Mouse (Mus musculus): Measurements from ENCODE around the gene Gm10271.

Gm10271 gene

DNA sequence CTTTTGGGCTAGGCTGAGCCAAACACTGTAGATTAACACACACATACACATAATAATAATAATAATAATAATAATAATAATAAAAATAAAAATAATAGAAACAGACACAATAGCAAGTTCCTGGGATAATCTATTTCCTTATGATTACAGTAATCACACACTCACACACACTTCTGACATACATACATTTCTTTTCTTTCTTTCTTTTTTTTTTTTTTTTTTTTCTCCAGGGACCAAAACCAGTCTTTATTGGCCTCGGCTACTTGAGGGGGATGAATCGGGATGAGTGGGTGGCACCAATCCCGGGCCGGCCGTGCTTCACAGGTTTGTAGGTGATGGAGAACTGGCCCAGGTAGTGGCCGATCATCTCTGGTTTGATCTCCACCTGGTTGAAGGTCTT lies at the start of gene Gm10271:
Gm10271 (minus strand) TSS at position 101 of the 400 bp plus-strand sequence.
- DNase-seq (ENCODE audit: low spot score): no peak

DNA sequence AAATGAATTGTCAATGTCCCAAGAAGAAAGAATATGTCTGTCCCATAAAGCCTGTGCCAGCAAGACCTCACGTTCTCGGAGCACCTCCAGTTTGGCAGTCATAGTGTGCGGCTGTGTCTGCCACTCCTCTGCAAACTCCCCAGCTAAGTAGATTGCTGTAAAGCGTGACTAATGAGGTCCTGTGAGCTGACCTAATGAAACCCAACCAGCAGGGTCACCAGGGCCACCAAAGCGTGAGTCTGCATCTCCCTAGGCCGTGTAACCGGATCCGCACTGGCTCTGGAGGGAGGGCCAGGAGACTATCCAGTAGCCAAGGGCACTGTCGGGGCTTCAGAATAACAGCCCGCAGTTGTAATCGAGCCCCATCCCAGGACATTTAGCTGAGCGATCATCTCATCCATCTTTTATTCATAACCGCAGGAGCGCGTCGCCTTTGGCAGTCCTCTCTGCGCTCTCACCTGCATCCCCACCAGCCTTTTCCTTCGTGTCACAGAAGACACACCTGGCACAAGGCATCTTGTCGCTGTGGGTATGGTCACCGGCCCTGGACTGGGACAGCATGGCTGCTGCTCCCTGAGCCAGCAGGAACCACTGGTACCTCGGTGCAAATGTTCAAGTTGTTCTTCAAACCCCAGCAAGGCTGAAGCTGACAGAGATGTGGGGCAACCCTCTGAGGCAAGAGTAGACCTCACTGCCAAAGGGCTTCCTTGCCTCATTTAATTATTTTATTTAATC lies 48.8 kb upstream of the Gm10271 start:
- DNase-seq (ENCODE audit: low spot score): no peak

DNA sequence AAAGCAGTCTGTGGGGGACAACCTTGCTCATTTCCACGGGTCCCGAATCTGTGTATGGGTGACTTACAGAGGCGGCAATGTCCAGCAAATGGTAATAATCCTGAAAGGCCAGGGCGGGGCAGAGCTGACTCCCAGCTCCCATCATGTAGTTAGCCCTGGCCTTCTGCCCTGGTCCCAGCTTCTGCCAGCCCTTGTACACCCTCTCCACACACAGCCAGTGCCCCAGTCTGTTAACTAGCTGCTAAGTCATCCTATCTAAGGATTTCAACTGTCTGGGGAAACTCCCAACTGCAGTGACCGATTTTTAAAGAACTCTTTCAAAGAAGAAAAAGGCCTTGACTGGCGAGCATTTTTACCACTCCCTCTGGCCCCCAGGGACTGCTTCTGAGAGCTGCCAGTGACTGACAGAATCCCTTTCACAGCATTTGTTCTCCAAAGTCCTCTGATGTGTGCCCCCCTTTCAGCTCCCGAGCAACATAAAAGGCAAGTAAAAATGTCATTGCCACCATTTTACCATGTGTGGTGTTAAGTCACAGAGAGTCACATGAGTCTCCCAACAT lies 46.0 kb upstream of the Gm10271 start:
- no peak for DNase-seq (ENCODE audit: low spot score)

DNA sequence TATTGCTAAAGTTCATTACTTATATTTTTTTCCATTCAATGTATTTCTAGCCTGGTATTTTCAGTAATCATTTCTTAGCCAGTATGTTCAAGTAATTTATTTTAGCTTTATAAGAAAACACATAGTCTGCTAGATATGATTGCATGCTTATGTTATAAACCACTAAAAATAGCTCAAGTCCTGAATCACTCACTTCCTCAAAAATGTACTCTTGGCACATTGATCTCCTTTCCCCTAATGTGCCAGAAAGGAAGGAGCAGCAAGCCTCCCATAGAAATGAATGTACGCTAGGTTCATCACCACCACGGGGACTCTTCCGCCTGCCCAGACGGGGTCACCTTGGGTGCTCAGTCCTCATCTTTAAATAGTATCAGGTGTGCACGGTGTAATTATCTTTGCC lies 42.2 kb upstream of the Gm10271 start:
- DNase-seq (ENCODE audit: low spot score): no peak

DNA sequence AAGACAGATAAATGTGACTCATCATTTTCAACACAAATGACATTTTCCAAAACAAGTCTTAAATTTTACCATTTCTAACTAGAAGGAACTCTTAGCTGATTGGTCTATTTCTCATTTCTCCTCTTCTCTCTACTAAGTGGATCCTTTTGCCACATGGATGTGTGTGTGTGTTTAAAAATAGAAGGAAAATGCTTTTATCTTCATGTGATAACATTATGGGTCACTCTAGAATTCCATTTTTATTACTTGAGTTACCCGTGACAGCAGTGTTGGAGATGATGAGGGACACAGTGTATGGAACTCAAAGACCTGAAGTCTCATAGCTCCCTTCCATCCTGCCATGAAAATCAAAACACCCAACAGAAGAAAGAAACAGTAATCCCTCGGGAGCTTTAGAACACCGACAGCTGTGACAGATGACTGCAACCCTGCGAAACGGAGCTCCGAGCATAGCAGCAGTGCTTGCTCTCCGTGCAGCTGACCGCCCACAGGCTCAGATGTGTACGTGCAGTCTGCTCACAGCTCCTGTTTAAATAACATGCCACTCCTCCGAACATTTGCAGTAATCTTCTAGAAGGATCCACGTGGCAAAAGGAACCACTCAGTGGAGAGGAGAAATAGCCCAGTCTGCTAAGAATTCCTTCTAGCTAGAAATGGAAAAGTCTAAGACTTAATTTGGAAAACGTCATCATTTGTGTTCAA lies 41.4 kb upstream of the Gm10271 start:
- DNase-seq (ENCODE audit: low spot score): no peak

DNA sequence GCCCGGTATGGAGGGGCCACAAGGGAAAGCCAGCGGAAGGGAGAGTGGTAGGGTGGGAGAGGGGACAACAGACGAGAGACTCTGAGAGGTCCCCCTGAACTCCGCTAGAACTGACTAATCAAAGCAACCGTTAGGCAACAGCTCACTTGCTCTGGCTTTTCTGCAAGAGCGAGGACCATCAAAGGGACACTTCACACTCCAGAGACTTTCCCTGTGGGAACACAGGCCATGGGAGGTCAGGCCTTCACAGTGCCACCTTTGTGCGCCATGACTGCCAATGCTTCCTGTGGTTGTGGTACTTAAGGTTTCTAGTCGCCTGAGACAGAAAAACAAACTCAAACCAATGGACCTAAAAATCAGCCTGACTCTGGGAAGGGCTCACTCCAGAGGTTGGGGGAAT lies 38.6 kb upstream of the Gm10271 start:
- DNase-seq (ENCODE audit: low spot score): no peak

DNA sequence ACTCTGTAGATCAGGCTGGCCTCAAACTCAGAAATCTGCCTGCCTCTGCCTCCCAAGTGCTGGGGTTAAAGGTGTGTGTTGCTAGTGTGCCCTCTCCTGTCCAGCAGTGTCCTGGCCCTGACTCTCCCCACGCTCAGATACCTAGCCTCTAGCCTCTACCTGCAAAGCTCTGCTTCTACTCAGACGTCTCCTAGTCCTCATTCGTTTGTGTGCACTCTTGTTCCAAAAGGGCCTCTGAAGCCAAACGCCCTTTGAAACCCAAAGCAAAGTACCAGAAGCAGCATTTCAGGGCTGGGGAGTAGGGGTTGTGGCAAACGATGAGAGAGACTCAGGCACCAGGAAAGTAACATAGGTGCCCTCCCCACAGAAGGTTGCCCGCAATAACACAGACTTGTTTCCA lies 37.3 kb upstream of the Gm10271 start:
- no peak for DNase-seq (ENCODE audit: low spot score)

DNA sequence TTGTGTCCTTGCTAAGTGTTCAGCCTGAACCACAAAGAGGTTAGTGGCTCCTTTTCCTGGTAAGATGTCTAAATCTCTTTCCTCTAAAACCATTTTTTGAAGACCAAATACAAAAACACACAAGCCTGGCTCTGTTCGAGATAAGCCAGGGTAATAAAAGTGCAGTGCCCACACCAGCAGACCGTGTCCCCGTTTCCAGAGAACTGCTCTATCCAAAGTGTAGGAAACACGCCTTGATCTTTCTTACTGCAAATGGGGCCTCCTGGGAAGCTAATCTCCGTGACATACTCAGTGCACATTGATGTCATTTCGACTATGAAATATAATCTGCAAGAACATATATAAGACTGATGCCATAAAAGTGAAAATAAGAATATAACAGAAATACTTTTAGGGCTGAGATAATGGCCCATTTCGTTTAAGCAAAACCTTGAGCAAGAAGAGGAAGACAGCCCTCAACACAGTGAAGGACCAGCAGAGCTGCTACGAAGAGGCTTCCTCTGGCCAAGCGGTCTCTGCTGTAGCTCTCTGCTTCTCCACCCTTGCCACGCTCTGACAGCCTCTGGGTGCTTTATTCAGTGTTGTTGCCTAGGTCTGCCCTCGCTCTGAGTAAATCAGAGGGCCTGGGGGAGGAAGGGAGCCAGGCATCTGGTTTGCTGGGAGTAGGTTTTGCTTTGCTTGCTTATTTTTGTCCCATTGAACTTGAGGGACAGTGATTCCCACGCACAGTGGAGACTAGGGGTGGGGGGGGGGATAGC lies 33.5 kb upstream of the Gm10271 start:
- DNase-seq (ENCODE audit: low spot score): no peak

DNA sequence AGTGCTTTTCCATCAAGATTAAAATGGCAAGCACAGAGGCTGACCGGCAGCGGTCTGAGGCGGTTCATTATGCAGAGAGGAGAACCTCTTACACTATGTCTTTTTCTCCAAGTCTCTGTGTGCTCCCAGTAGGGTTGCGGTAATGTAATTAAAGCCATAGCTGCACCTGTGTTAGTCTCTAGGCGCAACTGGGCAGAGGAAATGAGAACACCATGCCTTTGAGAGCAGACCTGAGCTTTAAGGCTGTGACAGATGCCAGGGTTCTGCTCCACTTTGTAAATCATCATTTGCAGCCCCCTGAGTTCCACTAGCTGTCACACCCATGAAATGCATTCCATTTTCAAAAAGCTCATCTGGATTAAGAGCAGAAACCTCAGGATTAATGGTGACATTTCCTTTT lies 32.3 kb upstream of the Gm10271 start:
- no peak for DNase-seq (ENCODE audit: low spot score)

DNA sequence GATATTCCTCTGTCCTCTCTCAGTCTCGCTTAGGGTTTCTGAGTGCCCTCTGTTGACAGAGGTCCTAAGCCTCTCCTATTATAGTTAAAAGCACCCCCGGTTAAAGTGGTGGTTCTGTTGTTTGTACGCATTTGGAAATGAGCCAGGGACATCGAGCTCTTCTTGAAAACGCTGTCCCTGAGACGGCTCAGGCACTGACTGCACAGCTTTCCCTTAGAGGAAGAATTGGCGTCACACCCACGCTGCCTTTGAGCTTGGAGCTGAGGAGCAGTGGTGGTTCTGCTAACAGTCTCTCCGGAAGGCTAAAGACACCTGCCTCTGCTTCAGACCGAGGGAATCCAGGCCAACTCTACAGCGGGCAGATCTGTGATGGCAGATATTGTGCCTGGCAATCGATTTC lies 28.6 kb upstream of the Gm10271 start:
- DNase-seq (ENCODE audit: low spot score): no peak

DNA sequence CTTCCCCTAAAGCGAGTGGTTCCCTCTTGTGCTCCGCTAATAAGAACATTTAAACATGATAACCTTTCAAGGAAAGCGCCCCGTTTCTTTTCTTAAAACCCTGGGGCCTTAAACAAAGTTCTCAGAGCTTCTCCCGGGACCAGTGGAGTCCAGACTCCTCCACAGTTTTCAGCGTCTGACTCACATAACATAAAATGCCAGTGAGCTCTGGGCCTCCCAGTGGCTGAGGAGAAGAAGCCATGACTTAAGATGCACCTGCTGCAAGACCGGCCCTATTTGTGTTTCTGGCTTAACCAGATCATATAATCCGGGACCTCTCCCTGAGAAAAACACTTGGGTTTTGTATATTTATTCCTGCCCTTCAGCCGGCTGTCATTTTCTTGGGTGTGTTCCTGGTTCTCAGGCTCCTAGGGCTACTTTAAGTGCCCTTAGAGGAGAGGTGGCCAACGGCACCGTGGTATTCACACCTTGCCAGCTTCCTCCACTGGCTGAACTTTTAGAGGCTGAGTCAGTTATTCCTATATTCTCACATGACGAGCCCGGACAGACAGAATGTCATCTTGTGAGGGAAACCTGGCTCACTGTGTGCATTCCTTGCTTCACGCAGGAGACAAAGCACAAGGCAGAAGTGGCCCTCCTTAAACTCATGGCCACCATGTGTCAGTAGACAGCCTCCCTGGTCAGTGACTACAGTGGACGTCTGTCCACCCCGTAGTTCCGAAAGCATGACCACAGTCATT lies 26.5 kb upstream of the Gm10271 start:
- DNase-seq (ENCODE audit: low spot score): no peak

DNA sequence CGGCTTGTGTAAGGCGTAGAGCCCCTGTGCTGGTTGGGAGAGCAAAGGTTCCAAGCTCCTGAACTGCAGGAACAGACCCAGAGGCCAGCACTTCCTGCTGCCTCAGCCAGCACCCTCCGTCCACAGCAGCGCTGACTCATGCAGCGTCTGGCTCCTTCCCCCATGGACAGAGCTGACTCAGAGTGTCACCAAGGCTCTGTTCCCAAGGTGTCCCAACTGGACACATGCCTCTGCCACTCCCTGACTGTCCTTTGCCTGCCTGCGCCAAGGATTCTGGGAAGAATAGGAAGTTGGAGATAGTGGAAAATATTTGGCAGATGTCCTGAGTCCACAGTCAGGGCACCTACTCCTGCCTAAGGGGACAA lies 23.8 kb upstream of the Gm10271 start:
- peak; percentile 52 for DNase-seq (ENCODE audit: low spot score)

DNA sequence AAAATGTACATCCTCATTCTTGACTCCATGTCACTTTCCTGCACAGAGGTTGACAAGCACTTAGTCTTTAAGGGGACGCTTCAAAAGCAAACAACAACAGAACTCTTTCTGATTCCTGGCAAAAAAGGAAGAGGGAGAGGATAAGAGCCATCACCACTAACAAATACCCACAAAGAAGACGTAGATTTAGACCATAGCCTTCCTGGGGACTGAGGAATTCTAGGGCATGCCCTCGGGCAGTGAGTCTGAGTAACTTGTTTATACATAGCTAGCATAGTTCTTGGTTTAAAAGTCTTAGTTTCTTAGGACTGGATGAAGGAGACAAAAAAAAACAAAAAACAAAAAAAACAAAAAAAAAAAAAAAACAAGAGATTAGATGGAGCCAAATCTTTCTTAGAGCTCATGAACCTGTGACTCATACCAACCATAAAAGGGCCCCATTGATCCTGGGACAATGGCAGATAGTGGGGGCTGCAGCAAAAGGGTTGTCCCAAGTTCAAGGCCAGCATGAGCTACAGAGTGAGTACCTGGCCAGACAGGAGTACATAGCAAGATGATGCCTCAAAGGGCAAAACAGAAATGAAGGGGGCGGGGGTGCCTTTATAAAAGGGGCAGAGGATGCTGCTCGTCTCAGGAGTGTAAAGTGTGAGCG lies 23.3 kb upstream of the Gm10271 start:
- no peak for DNase-seq (ENCODE audit: low spot score)

DNA sequence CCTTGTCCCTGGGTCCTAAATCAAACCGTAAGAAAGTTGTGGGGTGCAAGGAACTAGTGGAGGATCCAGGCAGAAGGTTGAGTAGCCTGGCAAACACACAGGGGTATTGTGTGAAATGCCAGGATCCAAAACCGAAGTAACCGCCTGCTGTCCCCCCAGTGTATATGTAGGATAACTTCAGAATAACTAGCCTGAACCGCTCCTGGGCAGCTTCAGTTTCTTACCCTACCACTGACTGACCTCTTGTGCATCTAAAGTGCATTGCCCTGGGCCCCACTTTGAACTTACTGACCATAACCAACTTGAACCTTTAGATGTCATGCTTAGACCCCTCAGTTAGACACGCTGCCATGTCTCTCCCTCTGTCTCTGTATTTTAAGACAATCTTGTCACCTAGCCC lies 22.8 kb upstream of the Gm10271 start:
- no peak for DNase-seq (ENCODE audit: low spot score)

DNA sequence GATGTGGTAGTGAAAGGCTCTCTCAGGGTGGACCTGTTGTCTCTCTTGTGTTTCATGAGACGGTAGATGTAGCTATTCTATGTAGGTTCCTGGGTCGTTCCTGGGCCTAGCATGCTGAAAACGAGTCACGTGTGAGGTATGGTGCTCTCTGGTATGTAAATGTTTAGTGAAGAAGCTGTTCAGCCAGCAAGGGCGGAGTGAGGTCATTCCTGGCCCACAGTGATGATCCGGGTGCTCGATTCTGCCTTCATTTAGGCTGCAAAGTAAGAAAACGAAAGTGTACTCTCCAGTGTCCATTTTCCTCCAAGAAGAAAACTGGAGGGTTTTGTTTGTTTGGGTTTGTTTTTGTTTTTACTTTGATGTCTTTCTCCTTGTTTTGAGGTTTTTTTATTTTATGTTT lies 21.6 kb upstream of the Gm10271 start:
- DNase-seq (ENCODE audit: low spot score): no peak

DNA sequence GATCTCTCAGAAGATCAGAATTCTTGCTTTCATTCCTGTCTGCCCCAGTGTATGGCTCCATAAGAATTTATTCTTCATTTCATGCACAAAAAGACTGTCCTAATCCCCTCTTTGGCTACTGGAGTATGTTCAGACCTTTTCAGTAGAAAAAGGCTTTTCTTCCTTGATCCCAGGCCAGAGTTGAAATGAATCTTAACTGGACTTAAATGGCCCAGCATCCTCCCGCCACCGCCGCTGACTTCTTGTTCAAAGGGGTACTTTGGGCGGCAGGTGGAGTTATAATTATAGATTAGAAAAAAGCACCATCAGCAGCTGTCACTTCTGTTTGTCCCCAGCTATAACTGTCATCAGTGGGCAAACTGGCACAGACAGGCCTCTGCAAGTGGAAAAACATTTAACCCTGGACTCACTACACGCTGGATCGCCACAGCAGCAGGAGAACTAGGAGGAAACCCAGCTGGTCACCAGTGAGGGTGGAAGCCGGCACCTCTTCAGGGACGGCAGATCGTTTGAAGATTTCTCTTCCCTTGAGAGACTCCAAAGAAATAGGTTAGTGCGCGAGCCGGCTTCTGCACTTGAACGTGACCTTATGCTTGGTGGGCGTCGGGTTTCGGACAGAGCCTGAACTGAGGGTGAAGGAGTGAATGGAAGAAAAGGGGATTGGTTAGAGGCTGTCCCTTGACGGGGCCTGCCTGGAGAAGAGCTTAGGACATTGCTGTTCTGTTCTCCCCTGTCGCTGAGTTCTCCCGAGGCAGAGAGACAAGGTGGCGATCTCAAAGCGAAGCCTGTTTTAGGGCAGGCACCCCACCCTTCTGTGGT lies 14.1 kb upstream of the Gm10271 start, which contains the start of gene Best3:
Best3 (plus strand) TSS at position 51 of the 819 bp plus-strand sequence.
- DNase-seq (ENCODE audit: low spot score): no peak

DNA sequence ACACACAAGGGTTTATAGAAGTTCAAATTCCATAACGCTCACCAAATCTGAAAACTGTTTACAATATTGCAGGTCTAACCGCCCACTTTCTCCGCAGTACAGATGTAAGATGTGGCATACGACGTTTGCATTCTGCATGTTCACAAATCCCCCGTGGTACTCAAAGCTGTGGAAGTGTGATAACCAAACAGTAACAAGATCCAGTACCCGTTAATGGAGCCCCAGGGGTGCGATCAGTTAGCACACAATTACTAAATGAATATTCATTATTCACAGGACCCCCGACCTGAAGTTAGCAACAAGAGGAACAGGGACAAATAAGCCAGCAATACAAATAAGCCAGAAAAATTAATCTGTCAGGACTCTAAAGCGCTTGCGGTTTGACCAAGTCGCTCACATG lies 12.4 kb upstream of the Gm10271 start:
- no peak for DNase-seq (ENCODE audit: low spot score)

DNA sequence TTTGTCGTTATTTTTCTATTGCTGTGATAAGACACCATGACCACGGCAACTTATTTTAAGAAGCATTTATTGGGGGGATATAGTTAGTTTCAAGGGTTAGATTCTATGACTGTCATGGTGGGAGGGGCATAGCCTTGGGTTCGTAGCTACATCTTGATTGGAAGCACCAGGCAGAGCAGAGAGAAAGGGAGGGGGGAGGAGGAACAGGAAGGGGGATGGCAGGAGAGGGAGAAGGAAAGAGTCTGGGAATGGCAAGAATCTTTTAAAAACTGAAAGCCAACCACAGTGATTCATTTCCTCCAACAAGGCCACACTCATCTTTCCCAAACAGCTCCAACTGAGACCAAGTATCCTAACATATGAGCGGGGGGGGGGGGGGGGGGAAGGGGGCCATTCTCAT lies 10.1 kb upstream of the Gm10271 start:
- DNase-seq (ENCODE audit: low spot score): no peak

DNA sequence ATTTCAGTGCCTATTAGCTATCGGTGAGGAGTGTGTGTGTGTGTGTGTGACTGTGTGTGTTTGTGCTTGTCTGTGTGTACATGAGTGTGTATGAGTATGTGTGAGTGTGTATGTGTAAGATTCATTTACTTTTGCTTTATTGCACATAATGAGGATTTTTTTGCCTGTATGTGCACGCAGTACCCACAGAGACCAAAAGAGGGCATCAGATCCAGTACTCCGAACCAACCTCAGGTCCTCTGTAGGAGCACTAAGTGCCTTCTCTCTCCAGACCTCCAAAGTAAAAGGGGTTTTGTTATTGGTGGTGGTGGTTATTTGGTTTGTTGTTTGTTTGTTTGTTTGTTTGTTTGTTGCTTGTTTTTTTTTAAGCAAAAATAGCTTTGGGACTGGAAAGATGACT lies 8.5 kb upstream of the Gm10271 start:
- peak; percentile 67 for DNase-seq (ENCODE audit: low spot score)

DNA sequence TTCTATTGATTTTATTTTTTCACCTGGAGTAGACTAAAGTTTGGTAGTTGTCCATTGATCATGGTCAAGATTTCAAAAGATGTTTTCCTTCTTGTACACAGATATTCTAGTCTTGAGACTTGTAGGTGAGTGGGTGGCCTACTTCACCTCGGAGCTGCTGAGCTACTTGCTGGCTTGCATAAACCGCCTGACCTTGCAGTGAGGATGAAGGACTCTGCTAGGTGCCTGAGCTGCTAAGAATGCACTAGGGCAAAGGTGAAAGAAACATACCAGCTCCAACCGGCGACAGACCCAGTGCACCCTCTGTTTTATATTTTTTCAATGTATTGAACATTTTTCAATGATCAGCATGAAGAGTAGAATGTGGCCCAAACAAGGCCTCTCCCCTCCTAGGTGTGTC lies 7.9 kb upstream of the Gm10271 start:
- no peak for DNase-seq (ENCODE audit: low spot score)

DNA sequence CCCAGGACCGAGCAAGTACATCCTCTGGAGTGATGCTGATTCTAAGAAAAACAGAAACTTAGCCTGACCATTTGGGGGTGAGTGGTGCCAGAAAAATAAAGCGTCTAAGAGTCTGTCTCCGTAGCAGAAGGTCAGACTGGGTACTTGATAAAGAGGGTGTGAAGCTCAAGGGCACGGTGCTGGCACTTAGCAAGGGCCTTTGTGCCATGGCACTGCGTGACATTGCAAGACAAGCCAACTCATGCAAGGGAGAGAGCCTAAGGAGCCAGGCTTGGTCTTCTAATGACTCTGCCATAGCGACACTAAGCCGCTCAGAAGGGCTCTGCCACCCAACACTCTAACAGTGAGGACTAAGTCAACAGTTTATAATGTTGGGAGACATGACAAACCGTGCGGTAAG lies 6.4 kb upstream of the Gm10271 start:
- no peak for DNase-seq (ENCODE audit: low spot score)

Measured in testis, postnatal 10 days (tissue).